Comparison of ENCODE assay signal across 14 mouse cellular contexts in the genomic region with DNA sequence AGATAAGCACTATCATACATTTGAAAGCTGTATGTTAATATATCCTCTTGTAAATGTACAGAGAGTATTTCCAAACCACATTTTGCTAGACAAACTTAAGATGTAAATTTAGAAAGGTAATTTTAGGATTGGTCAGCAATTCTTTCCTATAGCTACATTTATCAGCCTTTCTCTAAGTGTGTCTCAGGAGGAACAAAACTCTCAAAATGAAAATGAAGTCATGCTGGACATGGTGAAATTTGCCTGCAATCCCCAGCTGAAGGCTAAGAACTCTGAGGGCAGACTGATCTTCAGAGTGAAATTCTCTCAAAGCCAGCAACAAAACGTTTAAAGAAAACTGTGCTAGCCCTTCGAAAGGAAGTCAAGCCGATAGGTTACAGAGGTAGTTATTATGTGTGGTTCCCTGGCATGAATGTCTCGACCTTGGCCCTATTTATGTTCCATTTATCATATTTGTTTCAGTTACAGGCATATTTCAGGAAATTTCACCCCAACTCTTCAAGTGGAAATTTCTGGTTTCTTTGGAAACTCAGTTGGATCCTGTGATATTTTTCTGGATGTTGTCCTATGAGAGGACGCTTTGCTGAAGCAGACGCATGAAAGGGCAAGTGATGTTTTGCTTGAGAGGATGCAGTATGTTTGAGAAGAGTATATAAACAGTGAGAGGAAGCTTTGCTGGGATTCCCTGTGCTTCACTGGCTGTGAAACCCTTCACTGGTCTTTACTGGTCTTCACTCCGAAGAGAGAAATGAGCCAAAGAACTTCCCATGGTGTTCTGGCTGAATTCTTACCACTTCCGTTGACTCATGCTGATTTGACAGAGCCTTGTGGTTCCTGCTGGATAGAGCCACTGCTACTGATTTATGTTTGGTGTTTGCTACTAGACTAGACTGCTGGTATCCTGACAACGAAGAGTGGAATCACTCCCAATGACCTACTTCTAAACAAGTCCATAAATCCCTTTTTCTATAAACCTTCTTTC. TPM values are rescaled to one million over a fixed set of nuclear protein-coding genes. Genes with fewer than 3 reads are reported as not detected.
DNase-seq lines count a peak whose midpoint lies in the region; ATAC-seq and TF ChIP-seq lines count a peak whose summit lies in the region.
"Had no signal": no experiment of that assay in that cellular context is flagged by ENCODE, and none has a peak within 500 bp of the region (broad histone marks: within the 10 kb centered on the region; RNA-seq: fewer than 3 reads in every experiment).

No protein-coding gene starts in this region.

- ATAC-seq in megakaryocyte, adult 5-6 weeks (ENCODE audit: poor library complexity, severe bottlenecking) = peak; percentile 19
- ATAC-seq: intestine, embryonic 16.5 days had no signal

- H3K4me3 ChIP-seq in C2C12 (ENCODE audit: insufficient read depth, poor library complexity, severe bottlenecking) = no peak overlapping the region
- H3K4me3 ChIP-seq: forebrain, embryonic 12.5 days; limb, embryonic 10.5 days had no signal

- H3K27me3 ChIP-seq in C2C12 (ENCODE audit: control insufficient read depth, insufficient read depth, insufficient read length) = no peaks in the 10 kb centered on the region
- H3K27me3 ChIP-seq: forebrain, embryonic 12.5 days had no signal

- no peaks in the 10 kb centered on the region for H3K36me3 ChIP-seq in C2C12 (ENCODE audit: control insufficient read depth, insufficient read depth)
- H3K36me3 ChIP-seq: forebrain, embryonic 12.5 days; limb, embryonic 10.5 days had no signal

- no peak for TF ChIP-seq CTCF in C2C12 (IDR thresholded peaks at IDR 0.05; ENCODE audit: control insufficient read depth, insufficient read depth, insufficient read length)

- peak; percentile 9 for DNase-seq in kidney, adult 9 months
- DNase-seq in kidney, postnatal 25 days = no peak
- peak; percentile 28 for DNase-seq in adrenal gland, postnatal 14 days
- no peak for DNase-seq in right cerebral cortex, adult 2 months (ENCODE audit: low spot score in 2 of 2)
- DNase-seq in cerebellum, postnatal 25 days = no peak
- DNase-seq: cerebellum, adult 18-20 months; gastrocnemius, postnatal 14 days; heart, postnatal 10 days; right cerebral cortex, postnatal 4 days had no signal

- no peak overlapping the region for H3ac ChIP-seq in C2C12 (ENCODE audit: control insufficient read depth, insufficient read length, low read depth)

- H3K79me3 ChIP-seq in C2C12 (ENCODE audit: low read depth) = no peaks in the 10 kb centered on the region

- H3K79me2 ChIP-seq in C2C12 (ENCODE audit: control insufficient read depth, insufficient read depth) = no peaks in the 10 kb centered on the region

TF ChIP-seq in C2C12, 6 proteins besides CTCF, POLR2A, EP300 and RAD21:
- TF ChIP-seq MYOG (IDR thresholded peaks at IDR 0.05; ENCODE audit: control insufficient read depth, extremely low read depth, insufficient read length) (no peak), MAX (IDR thresholded peaks at IDR 0.05) (peak; percentile 36), FOSL1 (IDR thresholded peaks at IDR 0.05; ENCODE audit: insufficient read depth, low read length, poor library complexity, severe bottlenecking) (no peak), MYOD1 (IDR thresholded peaks at IDR 0.05; ENCODE audit: control insufficient read depth, insufficient read length, low read depth) (no peak), CEBPB (IDR thresholded peaks at IDR 0.05; ENCODE audit: low read depth) (no peak), USF1 (IDR thresholded peaks at IDR 0.05; ENCODE audit: low read depth) (no peak)

RNA-seq across cellular contexts. Expression of gene Fbxo48, which starts 49.5 kb away (rescaled TPM):
- 0.69 TPM for polyA plus RNA-seq in C2C12 (2012; fragmentation: generic; extraction: Trizol)
- total RNA-seq in adrenal gland, postnatal 14 days (2021) = 0.56 and 2.1 TPM in 2 replicates
- 10.6 and 11.4 TPM in 2 replicates for total RNA-seq in megakaryocyte, adult 5-6 weeks (2015)
- 11.3 and 12.2 TPM in 2 replicates for total RNA-seq in megakaryocyte, adult 5-6 weeks (2017)

RNA-seq across cellular contexts. Expression of gene Cnrip1, which starts 50.7 kb away (rescaled TPM):
- polyA plus RNA-seq in C2C12 (2012; fragmentation: generic; extraction: Trizol) = 0.28 TPM
- 15.8 and 20.9 TPM in 2 replicates for total RNA-seq in adrenal gland, postnatal 14 days (2021)
- 0.51 and 0.89 TPM in 2 replicates for total RNA-seq in megakaryocyte, adult 5-6 weeks (2015)
- total RNA-seq in megakaryocyte, adult 5-6 weeks (2017) = 0.66 TPM in 1 of 2 replicates, not detected in the other

RNA-seq across cellular contexts. Expression of gene Plek, which starts 51.5 kb away (rescaled TPM):
- polyA plus RNA-seq in C2C12 (2012; fragmentation: generic; extraction: Trizol) = 0.36 TPM
- total RNA-seq in adrenal gland, postnatal 14 days (2021) = 3.1 and 8.0 TPM in 2 replicates
- total RNA-seq in megakaryocyte, adult 5-6 weeks (2015) = 117 and 124 TPM in 2 replicates
- total RNA-seq in megakaryocyte, adult 5-6 weeks (2017) = 132 and 133 TPM in 2 replicates

Comparison
In these comparisons a context has a peak if more than half of its experiments do, and no peak if none do; other contexts are left out.
1. DNase-seq: peak in kidney, adult 9 months (single experiment) and adrenal gland, postnatal 14 days (single experiment); none in kidney, postnatal 25 days (0 of 2), right cerebral cortex, adult 2 months (0 of 2) and cerebellum, postnatal 25 days (0 of 2).
2. RNA of gene Plek, which starts 51.5 kb away (total RNA-seq): 117 to 133 TPM in megakaryocyte, adult 5-6 weeks; 3.1 to 8.0 TPM in adrenal gland, postnatal 14 days; every median in the first group is over 10 times any median in the second.